Mouse (Mus musculus): ENCODE measurements around the gene Gh.

DNA sequence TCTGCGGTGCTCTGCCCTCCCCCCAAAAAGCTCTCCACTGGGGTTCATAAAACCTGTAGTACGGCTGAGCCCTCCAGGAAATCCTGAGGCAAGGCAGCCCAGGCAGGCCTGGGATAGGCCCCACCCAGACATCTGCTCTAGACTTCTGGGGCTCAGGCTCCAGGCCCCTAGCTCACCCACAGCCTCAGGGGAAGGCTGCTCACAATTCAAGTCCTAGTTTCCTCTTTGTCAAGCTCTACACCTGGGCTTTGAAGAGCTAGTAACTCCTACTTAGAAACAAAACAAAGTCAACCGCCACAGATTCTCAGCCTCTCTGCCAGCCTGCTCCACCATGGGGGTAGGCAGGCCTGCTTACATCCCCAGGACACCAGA lies 32.6 kb downstream of the Gh start:
- TF ChIP-seq CTCF (conservative IDR thresholded peaks at IDR 0.05; ENCODE audit: low read length) (no peak), POU5F1 (IDR thresholded peaks at IDR 0.05; ENCODE audit: borderline replicate concordance, low read length) (no peak), NANOG (IDR thresholded peaks at IDR 0.05; ENCODE audit: borderline replicate concordance, low read length) (no peak)
